Mouse (Mus musculus) layer of hippocampus, adult 8-10 months (tissue): ENCODE data around the gene Mindy4. TPM values are rescaled to one million over a fixed set of nuclear protein-coding genes. Genes with fewer than 3 reads are reported as not detected.

Source experiments
- DNase-seq, 2 experiments: peaks; one replicate each; pipeline ENCODE4 v3.0.0; 2022; ENCODE audit warnings: low spot score in 2 of 2
- total RNA-seq, 4 experiments: library from RNA; stranded (reverse); gene quantifications; 2 replicates each; pipeline ENCODE4 v1.2.4; 2022

Mindy4 gene
- total RNA-seq, 4 experiments from 2014 or later: 11.9 to 13.8 (median 12.8) TPM

GRCm38 (mm10) chr6:55338934-55339825 lies 136.0 kb downstream of the Mindy4 start:
- no peak for DNase-seq

- DNase-seq: no peak
These were observed 138.5 kb downstream of the Mindy4 start for GRCm38 (mm10) chr6:55341688-55342087.

GRCm38 (mm10) chr6:55342328-55342727 lies 139.1 kb downstream of the Mindy4 start:
- no peak for DNase-seq

GRCm38 (mm10) chr6:55343446-55343845 lies 140.3 kb downstream of the Mindy4 start:
- DNase-seq: no peak

- DNase-seq: no peak
These were observed 141.3 kb downstream of the Mindy4 start for GRCm38 (mm10) chr6:55344291-55345016.

GRCm38 (mm10) chr6:55345264-55345663 lies 142.1 kb downstream of the Mindy4 start:
- DNase-seq: no peak

- no peak for DNase-seq
These were observed 143.3 kb downstream of the Mindy4 start for GRCm38 (mm10) chr6:55346491-55346890.

GRCm38 (mm10) chr6:55347711-55348571 lies 144.8 kb downstream of the Mindy4 start:
- no peak for DNase-seq

DNA sequence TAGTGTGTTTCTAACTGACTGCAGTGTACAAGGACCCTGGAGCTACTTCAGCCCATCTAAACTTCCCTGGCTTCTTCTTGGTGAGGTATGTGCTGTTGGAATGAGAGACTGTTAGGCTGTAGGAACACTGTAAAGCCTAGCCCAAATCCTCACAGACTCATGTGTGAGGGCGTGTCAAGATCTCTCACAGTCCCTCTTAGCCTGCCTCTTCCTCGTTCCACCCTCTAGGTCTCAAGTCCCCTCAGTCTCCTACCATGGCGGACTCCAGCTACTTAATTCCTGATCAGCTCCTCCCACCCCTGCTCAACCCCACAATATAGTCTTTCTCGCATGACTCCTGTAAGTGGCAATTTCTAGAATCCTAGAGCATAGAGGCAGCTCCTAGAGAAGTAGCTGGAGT lies 146.0 kb downstream of the Mindy4 start:
- no peak for DNase-seq

DNA sequence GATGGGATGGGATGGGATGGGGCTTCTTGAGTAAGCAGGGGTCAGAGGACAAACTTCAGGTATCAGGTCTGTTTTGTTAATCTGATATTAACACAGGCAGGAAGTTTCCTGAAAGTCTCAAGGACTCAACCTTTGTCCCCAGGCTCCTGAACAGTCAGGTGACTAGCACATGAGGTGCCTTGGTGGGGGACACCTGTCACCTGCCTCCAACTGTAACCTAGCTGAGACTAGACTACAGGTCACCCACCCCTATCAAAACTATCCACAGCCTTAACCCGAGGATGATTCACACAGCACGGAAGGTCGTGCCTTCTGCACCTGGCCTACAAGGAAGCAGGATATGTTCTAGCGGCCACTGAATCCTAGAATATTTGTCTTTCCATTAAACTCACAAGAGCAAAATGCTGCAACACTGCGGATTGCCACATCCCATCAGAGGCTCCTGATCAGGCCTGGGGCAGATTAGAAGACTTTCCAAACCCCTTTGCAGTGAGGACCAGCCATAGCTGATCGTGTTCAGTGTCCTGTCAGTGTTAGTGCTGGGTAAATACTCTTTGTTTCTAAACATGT lies 147.3 kb downstream of the Mindy4 start:
- DNase-seq: no peak

DNA sequence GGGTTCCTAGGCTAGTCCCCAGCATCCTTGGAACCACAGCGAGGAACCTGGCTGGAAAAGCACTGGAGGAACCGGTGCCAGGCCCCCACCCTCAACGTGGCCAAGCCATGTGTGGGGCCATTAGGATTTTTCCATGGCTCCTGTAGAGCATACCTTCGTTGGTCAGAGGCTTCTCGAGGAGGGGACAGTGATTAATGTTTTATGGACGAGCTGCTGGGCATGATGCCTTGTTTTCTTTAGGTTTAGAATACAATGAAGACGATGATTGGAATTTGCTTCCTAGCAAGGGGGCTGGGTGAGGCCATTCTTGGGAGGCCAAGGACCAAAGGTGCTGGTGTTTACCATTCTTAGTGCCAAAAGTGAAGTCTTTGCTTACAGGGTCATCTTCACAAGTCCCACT lies 148.5 kb downstream of the Mindy4 start:
- no peak for DNase-seq

GRCm38 (mm10) chr6:55353711-55354445 lies 150.7 kb downstream of the Mindy4 start:
- DNase-seq: no peak

DNA sequence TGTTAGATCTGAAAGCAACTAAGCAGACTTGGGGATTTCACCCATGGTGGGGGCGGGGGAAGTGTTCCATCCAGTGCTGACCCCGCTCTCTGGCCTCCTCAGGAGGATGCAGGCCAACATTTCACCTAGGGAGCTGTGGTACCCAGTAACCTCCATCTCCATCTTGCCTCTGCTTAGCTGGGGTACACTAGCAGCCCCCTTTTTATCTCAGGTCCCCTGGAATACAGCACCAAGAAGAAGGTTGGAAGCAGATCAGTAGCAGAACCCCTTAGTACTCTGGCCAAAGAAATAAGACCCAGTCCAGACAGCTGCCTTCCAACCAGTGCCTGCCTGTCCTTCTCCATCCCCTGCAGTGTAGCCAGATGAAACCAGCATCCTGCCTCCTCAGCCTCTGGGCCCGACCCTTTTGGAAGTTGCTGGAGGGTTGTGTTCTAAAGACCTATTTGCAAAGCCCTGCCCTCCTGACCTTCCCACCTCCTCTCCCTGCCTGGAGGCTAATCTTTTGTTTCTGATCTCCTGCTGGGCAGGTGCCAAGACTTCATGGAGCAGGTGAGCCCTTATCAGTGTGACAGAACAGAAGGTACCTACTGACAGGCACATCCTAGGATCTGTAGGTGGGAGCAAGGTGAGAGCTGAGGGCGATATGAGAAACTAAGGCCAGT lies 151.4 kb downstream of the Mindy4 start:
- no peak for DNase-seq

DNA sequence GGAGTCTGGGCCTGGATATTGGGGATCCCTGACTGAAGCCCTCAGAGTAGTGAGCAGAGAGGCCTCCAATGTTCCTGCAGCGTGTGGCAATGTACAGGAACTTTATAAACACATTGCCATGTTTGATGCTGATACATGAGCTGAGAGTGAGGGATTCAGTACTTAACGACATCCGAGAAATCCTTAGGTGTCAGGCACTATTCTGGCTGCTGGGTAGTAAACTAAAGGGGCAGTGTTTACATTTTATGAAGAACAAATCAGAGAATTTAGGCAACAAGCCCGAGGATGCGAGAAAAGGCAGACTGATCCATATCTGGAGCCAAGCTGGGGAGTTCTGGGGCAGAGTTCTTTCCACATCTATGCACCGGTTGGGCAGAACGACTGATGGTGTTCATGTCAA lies 152.4 kb downstream of the Mindy4 start:
- DNase-seq: no peak

GRCm38 (mm10) chr6:55356017-55356703 lies 153.0 kb downstream of the Mindy4 start:
- no peak for DNase-seq

GRCm38 (mm10) chr6:55356976-55357635 lies 153.9 kb downstream of the Mindy4 start:
- no peak for DNase-seq

DNA sequence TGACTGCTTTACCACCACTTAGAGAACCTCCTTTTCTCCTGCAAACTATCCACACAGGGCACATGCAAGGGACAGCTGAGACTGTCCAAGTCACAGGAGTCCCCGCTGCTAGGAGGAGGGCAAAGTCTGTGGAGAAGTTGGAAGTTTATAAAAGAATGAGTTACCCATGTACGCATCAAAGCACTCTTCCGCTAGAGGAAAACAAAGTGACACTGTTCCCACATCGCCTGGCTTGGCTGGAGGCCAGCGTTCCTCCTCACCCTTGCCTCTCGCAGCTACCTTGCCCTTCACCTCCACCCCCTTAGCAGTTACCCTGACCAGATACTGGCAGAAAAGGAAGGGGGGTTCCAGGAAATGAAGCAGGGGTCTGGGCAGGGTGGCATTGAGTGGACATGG lies 154.5 kb downstream of the Mindy4 start:
- DNase-seq: no peak

DNA sequence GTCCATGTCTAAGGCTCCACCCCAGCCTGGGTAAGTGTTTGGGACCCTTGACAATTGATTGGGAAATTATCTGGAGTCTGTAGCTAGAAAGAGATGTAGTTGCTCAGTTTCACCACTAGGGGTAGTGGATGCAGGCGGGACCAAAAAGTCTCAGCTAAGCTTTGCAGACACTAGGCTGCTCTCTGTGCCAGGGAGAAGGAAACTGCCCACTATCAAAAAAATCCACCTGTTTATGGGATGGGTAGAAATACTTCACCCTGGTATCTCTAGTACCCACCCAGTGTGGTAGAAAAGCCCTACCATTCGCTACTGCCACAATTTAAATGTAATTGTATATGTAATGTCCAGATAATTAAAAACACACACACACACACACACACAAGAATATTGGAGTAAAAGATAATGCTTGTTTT lies 155.6 kb downstream of the Mindy4 start:
- DNase-seq: no peak

GRCm38 (mm10) chr6:55362663-55363062 lies 159.5 kb downstream of the Mindy4 start:
- DNase-seq: no peak
